8 mouse cellular contexts compared by ENCODE assay signal in the genomic region with DNA sequence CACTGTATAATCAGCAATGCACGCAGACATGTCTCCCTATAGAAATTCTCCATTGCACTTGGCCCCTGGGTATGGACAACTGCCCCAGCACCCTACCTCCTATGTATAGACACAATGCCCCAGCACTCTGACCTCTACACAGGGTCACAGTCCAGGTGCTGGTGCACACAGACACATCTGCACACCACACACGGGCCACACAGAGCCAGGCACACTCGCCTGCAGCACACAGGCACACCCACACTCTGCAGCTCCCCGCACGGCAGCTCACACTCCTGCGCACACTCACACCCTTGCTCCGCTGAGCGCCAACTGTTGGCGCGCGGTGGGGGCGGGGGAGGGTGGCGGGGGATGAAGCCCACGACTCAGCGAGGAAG.
DNase-seq lines count a peak whose midpoint lies in the region; ATAC-seq and TF ChIP-seq lines count a peak whose summit lies in the region.

No protein-coding gene starts in this region.

- peaks cover 25% of the 10 kb centered on the region for H3K4me1 ChIP-seq in heart, adult 2 months (ENCODE audit: control insufficient read depth, insufficient read depth, low read length)
- H3K4me1 ChIP-seq in embryonic facial prominence, embryonic 15.5 days, result peaks cover 78% of the 10 kb centered on the region
- H3K4me1 ChIP-seq in limb, embryonic 10.5 days, result peaks cover 91% of the 10 kb centered on the region
- H3K4me1 ChIP-seq in neural tube, embryonic 13.5 days (replicated peaks), result peaks cover 73% of the 10 kb centered on the region

- TF ChIP-seq POLR2A in heart, adult 2 months (IDR thresholded peaks at IDR 0.05; ENCODE audit: insufficient read depth, low read depth, low read length), result no peak

- H3K9me3 ChIP-seq in embryonic facial prominence, embryonic 15.5 days (replicated peaks), result no peaks in the 10 kb centered on the region
- H3K9me3 ChIP-seq in limb, embryonic 10.5 days (replicated peaks), result no peaks in the 10 kb centered on the region
- H3K9me3 ChIP-seq in neural tube, embryonic 13.5 days, result no peaks in the 10 kb centered on the region

- no peak for DNase-seq in heart, adult 2 months
- DNase-seq in heart, postnatal 36 days, result no peak
- DNase-seq in limb, embryonic 10.5 days (ENCODE audit: low spot score), result peak; percentile 70
- no peak for DNase-seq in urinary bladder, postnatal 25 days (ENCODE audit: low spot score)
- no peak for DNase-seq in gastrocnemius, postnatal 25 days

- H3K27ac ChIP-seq in heart, adult 2 months, result peak overlapping the region; percentile 94
- peak overlapping the region; percentile 93 for H3K27ac ChIP-seq in embryonic facial prominence, embryonic 15.5 days (replicated peaks)
- H3K27ac ChIP-seq in limb, embryonic 10.5 days, result peak overlapping the region; percentile 94
- peak overlapping the region; percentile 97 for H3K27ac ChIP-seq in neural tube, embryonic 13.5 days (replicated peaks)

- H3K27me3 ChIP-seq in heart, adult 2 months (ENCODE audit: control insufficient read depth, insufficient read depth, low read length), result no peaks in the 10 kb centered on the region
- H3K27me3 ChIP-seq in embryonic facial prominence, embryonic 15.5 days, result no peaks in the 10 kb centered on the region
- H3K27me3 ChIP-seq in limb, embryonic 10.5 days (ENCODE audit: low read depth, poor library complexity, severe bottlenecking), result no peaks in the 10 kb centered on the region
- no peaks in the 10 kb centered on the region for H3K27me3 ChIP-seq in neural tube, embryonic 13.5 days

- H3K9ac ChIP-seq in heart, adult 2 months (ENCODE audit: low read depth, low read length), result peak overlapping the region; percentile 74
- H3K9ac ChIP-seq in embryonic facial prominence, embryonic 15.5 days, result peak overlapping the region; percentile 48
- H3K9ac ChIP-seq in neural tube, embryonic 13.5 days, result peak overlapping the region; percentile 81

- TF ChIP-seq CTCF in heart, adult 2 months (IDR thresholded peaks at IDR 0.05), result no peak

- H3K36me3 ChIP-seq in heart, adult 2 months (ENCODE audit: control insufficient read depth, insufficient read depth, low read length), result no peaks in the 10 kb centered on the region
- H3K36me3 ChIP-seq in embryonic facial prominence, embryonic 15.5 days, result no peaks in the 10 kb centered on the region
- H3K36me3 ChIP-seq in limb, embryonic 10.5 days, result no peaks in the 10 kb centered on the region
- H3K36me3 ChIP-seq in neural tube, embryonic 13.5 days, result no peaks in the 10 kb centered on the region

- no peaks in the 10 kb centered on the region for H3K79me2 ChIP-seq in heart, adult 2 months (replicated peaks; ENCODE audit: control insufficient read depth, insufficient read depth, low read length)

- WGBS in heart, adult 2 months, result 8% methylated on average over 15 of the region's 15 CpGs
- 2% methylated on average over 15 of the region's 15 CpGs for WGBS in embryonic facial prominence, embryonic 15.5 days
- WGBS in limb, embryonic 10.5 days, result 6% methylated on average over 15 of the region's 15 CpGs
- 2% methylated on average over 15 of the region's 15 CpGs for WGBS in neural tube, embryonic 13.5 days

- ATAC-seq in CD4-positive, CD25-positive, alpha-beta regulatory T cell, adult 4 months, result peak; percentile 19
- no peak; the same call in 1 of the 2 replicates for ATAC-seq in embryonic facial prominence, embryonic 15.5 days (ENCODE audit: insufficient number of reproducible peaks, low FRiP score, low TSS enrichment, low read depth)
- ATAC-seq in neural tube, embryonic 13.5 days (ENCODE audit: low read depth), result peak; percentile 73

- peak overlapping the region; percentile 86 for H3K4me2 ChIP-seq in embryonic facial prominence, embryonic 15.5 days (replicated peaks)
- H3K4me2 ChIP-seq in neural tube, embryonic 13.5 days, result peak overlapping the region; percentile 66

- TF ChIP-seq EP300 in heart, adult 2 months (IDR thresholded peaks at IDR 0.05; ENCODE audit: insufficient read depth, low read depth, low read length), result no peak

- H3K4me3 ChIP-seq in heart, adult 2 months, result peak overlapping the region; percentile 77
- peak overlapping the region; percentile 47 for H3K4me3 ChIP-seq in embryonic facial prominence, embryonic 15.5 days (replicated peaks)
- H3K4me3 ChIP-seq in limb, embryonic 10.5 days, result peak overlapping the region; percentile 57
- peak overlapping the region; percentile 36 for H3K4me3 ChIP-seq in neural tube, embryonic 13.5 days

- intact Hi-C loops in heart, adult 2 months (cut with DNase I), result loop anchor here (5.0 to 10.0 kb wide), 3 partner anchors 41 to 117 kb away; a partner anchor contains a TSS
- intact Hi-C loops in heart, postnatal 36 days (cut with DNase I), result loop anchor here (5.0 kb wide), 1 partner anchor 269 kb away; no protein-coding TSS in a partner anchor
